Mouse (Mus musculus) ES-Bruce4 (cell line): Measurements from ENCODE around the gene Cnep1r1. TPM values are rescaled to one million over a fixed set of nuclear protein-coding genes. Genes with fewer than 3 reads are reported as not detected.
A peak's percentile ranks its signal among the peaks of the same experiment; 100 is the strongest.

Source experiments
- H3K27ac ChIP-seq: 2 replicates; pipeline ENCODE4 v1.5.1; 2012; ENCODE audit warnings: low read length, inconsistent platforms; ENCODE audit not compliant: insufficient read depth
- H3K27me3 ChIP-seq: 2 replicates; pipeline ENCODE4 v1.6.1; 2012; ENCODE audit warnings: mild to moderate bottlenecking, low read length, inconsistent platforms; ENCODE audit not compliant: control insufficient read depth, poor library complexity, insufficient read depth, severe bottlenecking
- H3K36me3 ChIP-seq: 2 replicates; pipeline ENCODE4 v1.6.1; 2012; ENCODE audit warnings: inconsistent platforms, mild to moderate bottlenecking, low read length, moderate library complexity; ENCODE audit not compliant: control insufficient read depth, poor library complexity, insufficient read depth, severe bottlenecking
- H3K4me1 ChIP-seq: one replicate; pipeline ENCODE4 v1.8.1; 2011; ENCODE audit warnings: low read length; ENCODE audit not compliant: control insufficient read depth, insufficient read depth
- H3K4me3 ChIP-seq: 2 replicates; pipeline ENCODE4 v1.5.1; 2011; ENCODE audit warnings: low read depth, mild to moderate bottlenecking, low read length
- H3K9ac ChIP-seq: 2 replicates; pipeline ENCODE4 v1.6.1; 2012; ENCODE audit warnings: low read depth, mild to moderate bottlenecking, inconsistent platforms; ENCODE audit not compliant: poor library complexity, severe bottlenecking
- H3K9me3 ChIP-seq: replicated peaks from 2 replicates; pipeline ENCODE4 v1.6.1; 2012; ENCODE audit warnings: mild to moderate bottlenecking, low read length, inconsistent platforms; ENCODE audit not compliant: control insufficient read depth, poor library complexity, insufficient read depth, severe bottlenecking
- CTCF ChIP-seq: IDR thresholded peaks from one replicate; pipeline ENCODE4 v1.8.1; 2011; ENCODE audit warnings: low read depth, low read length
- EP300 ChIP-seq: IDR thresholded peaks from 2 replicates; pipeline ENCODE4 v1.6.1; 2011; ENCODE audit warnings: low read depth, low read length; ENCODE audit not compliant: insufficient read depth
- POLR2A ChIP-seq: IDR thresholded peaks from one replicate; pipeline ENCODE4 v1.8.1; 2011; ENCODE audit warnings: low read length; ENCODE audit not compliant: insufficient read depth
- polyA plus RNA-seq: library from polyadenylated mRNA; stranded (reverse); fragments of >200 nt; gene quantifications from 2 replicates; pipeline ENCODE4 v1.2.4, GENCODE M21; 2011; ENCODE audit warnings: low read depth; ENCODE audit not compliant: missing spikeins, insufficient read depth, insufficient read length

Cnep1r1 gene
- polyA plus RNA-seq, 1 experiment = 40.6 TPM

DNA sequence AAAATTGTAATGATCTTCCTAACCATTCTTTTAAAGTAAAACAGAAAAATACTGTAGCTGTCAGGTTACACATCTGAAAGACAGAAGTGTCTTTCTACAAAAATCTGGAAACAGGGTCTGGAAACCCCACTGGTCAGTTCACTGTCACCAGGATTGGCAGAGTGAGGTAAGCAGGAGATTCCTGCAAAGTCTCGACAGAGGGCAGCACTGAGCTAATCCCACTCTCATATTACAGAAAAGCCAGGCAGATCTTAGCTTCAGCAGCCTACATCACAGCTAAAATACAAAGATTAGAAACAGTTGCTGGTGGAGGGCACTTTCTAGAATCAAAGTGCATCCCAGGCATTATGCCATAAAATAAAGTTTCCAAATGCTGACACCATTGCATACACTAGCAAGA is 19.0 kb upstream of the Cnep1r1 start:
- Histone ChIP-seq H3K36me3 (no peaks in the 10 kb centered on the region), H3K4me1 (no peaks in the 10 kb centered on the region), H3K9me3 (no peaks in the 10 kb centered on the region), H3K4me3 (no peak overlapping the region), H3K9ac (no peak overlapping the region), H3K27ac (no peak overlapping the region), H3K27me3 (no peaks in the 10 kb centered on the region)
- no peak for TF ChIP-seq EP300
- peak; percentile 60 for TF ChIP-seq CTCF
- no peak for TF ChIP-seq POLR2A

DNA sequence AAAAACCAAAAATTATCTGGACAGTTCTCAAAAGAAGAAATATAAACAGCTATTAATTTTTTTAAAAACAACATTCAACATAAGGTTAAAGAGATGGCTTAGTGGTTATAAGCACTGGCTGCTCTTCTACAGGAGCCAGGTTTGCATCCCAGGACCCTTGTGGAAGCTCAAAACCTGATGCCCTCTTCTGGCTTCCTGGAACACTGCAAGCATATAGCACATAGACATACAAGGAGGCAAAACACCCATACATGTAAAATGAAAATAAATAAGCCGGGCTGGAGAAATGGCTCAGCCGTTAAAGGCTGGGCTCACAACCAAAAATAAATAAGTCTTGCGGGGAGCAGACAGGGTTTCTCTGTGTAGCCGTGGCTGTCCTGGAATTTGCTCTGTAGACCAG is 9.3 kb upstream of the Cnep1r1 start:
- TF ChIP-seq POLR2A (no peak), CTCF (no peak), EP300 (no peak)
- H3K9me3 ChIP-seq = no peaks in the 10 kb centered on the region
- H3K27ac ChIP-seq = no peak overlapping the region
- H3K27me3 ChIP-seq = no peaks in the 10 kb centered on the region; the same call in 1 of the 2 replicates
- no peaks in the 10 kb centered on the region for H3K4me1 ChIP-seq
- no peak overlapping the region for H3K4me3 ChIP-seq
- no peak overlapping the region for H3K9ac ChIP-seq
- no peaks in the 10 kb centered on the region for H3K36me3 ChIP-seq

DNA sequence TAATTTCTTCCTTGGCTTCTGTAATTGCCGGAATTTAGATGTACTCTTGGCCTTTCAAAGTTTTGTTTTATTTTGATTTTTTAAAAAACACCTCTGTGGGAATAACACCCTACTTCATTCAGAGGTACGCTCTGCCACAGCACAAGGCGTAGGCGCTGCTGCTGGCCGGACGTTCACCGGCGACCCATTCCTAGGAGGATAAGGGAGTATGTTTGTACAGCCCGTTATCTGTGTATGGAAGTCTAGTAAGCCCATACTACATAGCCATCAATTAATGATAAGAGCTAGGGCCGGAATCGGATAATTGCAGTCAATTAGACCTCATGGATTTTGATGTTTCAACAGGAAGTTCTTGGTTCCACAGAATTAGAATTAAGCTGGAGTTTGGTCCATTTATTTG is 507 bp downstream of the Cnep1r1 start:
- Histone ChIP-seq H3K27me3 (no peaks in the 10 kb centered on the region; the same call in 1 of the 2 replicates), H3K36me3 (peaks cover 24% of the 10 kb centered on the region), H3K9ac (peak overlapping the region; percentile 100), H3K4me3 (peak overlapping the region; percentile 97), H3K9me3 (no peaks in the 10 kb centered on the region), H3K4me1 (no peaks in the 10 kb centered on the region), H3K27ac (no peak overlapping the region)
- TF ChIP-seq EP300 (no peak), POLR2A (no peak), CTCF (no peak)

GRCm38 (mm10) chr8:88124850-88125249 is 6.3 kb downstream of the Cnep1r1 start:
- Histone ChIP-seq H3K9ac (no peak overlapping the region), H3K27ac (no peak overlapping the region), H3K27me3 (no peaks in the 10 kb centered on the region), H3K36me3 (peaks cover 51% of the 10 kb centered on the region), H3K4me1 (no peaks in the 10 kb centered on the region), H3K4me3 (no peak overlapping the region), H3K9me3 (no peaks in the 10 kb centered on the region)
- TF ChIP-seq EP300 (no peak), CTCF (no peak), POLR2A (no peak)

DNA sequence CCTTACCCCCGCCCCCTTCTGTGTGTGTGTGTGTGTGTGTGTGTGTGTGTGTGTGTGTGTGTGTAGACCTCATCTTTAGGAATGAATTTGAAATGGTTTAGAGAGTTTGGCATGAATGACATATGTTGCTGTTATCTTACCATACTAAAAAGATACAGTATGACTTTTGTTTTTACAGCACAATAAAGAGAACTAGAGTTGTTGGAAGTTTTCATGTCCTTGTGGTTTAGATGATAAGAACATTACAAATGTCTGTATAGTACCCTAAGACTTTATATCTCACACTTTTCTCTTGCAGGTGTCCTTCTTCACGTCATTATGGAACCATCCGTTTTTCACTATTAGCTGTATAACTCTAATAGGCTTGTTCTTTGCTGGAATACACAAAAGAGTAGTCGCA is 10.8 kb downstream of the Cnep1r1 start:
- H3K9ac ChIP-seq = no peak overlapping the region
- no peaks in the 10 kb centered on the region for H3K9me3 ChIP-seq
- no peaks in the 10 kb centered on the region for H3K4me1 ChIP-seq
- no peak for TF ChIP-seq EP300
- TF ChIP-seq POLR2A = no peak
- no peak for TF ChIP-seq CTCF
- H3K4me3 ChIP-seq = no peak overlapping the region
- no peak overlapping the region for H3K27ac ChIP-seq
- H3K27me3 ChIP-seq = no peaks in the 10 kb centered on the region
- H3K36me3 ChIP-seq = peaks cover 56% of the 10 kb centered on the region

GRCm38 (mm10) chr8:88130754-88131317 is 12.3 kb downstream of the Cnep1r1 start:
- Histone ChIP-seq H3K9me3 (no peaks in the 10 kb centered on the region), H3K4me1 (no peaks in the 10 kb centered on the region), H3K27me3 (no peaks in the 10 kb centered on the region), H3K36me3 (peaks cover 53% of the 10 kb centered on the region), H3K4me3 (no peak overlapping the region), H3K27ac (no peak overlapping the region), H3K9ac (no peak overlapping the region)
- TF ChIP-seq CTCF (no peak), POLR2A (no peak), EP300 (no peak)
